Mouse (Mus musculus): ENCODE results near the gene Kcnc4. TPM values are rescaled to one million over a fixed set of nuclear protein-coding genes. Genes with fewer than 3 reads are reported as not detected.

Kcnc4 gene
- polyA plus RNA-seq, 1 experiment from 2014 or later = 0.08 TPM

DNA sequence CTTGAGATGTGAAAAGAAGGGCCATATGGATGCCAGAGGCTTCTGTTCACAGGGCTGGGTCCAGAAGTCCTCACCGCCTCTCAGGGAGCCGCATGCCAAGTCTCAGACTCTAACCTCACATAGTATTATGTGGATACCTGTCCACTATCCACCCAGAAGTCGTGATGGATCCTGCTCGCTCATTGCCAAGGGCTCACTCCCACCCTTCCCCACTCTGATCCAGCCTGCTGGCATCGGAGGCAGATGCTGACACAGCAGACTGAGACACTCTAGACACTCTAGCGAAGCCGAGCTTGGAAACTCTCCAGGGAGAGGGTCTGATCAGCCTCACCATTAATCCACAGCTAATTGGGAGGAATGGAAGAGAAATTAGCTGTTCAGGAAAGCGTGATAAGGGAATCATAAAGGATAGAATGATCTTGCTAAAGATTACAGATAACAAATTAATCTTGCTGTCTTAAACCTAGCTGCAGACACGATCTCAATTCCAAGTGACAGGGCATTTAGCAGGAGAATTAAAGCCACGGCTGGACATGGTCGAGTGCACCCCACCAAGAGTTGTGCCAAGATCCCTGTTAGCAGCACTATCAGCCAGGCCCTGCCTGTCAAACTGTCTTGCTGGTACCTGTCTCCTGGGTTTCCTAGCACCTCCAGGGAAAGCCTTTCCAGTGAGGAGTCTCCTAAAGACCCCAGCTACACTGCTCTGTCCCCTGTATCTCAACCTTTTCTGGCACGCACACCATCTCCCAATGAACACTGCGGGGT is 36.9 kb upstream of the Kcnc4 start:
- Histone ChIP-seq H3K4me3 (ENCODE audit: low read length) (no peak overlapping the region), H3K4me1 (ENCODE audit: control insufficient read depth, insufficient read depth, low read length) (peaks cover 8% of the 10 kb centered on the region), H3K9me3 (replicated peaks; ENCODE audit: control insufficient read depth, low read length) (peaks cover 21% of the 10 kb centered on the region), H3K27ac (ENCODE audit: low read length) (no peak overlapping the region), H3K4me2 (ENCODE audit: low read depth, low read length) (no peak overlapping the region), H3K36me3 (ENCODE audit: control insufficient read depth, insufficient read depth) (peaks cover 24% of the 10 kb centered on the region), H3K9ac (ENCODE audit: low read length) (no peak overlapping the region), H3K27me3 (ENCODE audit: control insufficient read depth, insufficient read depth, low read length) (no peaks in the 10 kb centered on the region)
- no peak; the same call in 1 of the 2 replicates for ATAC-seq (replicated peaks; ENCODE audit: extremely low read depth, insufficient read depth, low FRiP score)
- WGBS = 66% methylated on average over 13 of the region's 13 CpGs

DNA sequence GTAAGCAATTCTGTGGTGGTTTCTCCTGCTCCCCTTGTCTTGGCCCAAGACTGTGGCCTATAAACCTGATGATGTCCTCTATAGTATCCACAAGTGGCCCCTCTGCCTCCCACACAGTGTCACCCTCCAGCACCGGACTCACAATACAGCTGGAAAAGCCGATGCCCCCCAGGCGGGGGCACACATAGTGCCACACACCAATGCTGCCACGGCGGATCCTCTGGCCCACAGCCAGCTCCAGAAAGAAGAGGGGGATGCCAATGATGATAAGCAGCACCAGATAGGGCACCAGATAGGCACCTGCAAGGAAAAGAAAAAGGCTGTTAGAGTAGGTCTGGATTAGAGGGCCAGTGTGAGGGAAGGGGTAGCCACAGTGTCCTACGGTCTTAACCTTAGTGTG is 36.2 kb upstream of the Kcnc4 start:
- Histone ChIP-seq H3K9ac (ENCODE audit: low read length) (no peak overlapping the region), H3K4me3 (ENCODE audit: low read length) (no peak overlapping the region), H3K4me1 (ENCODE audit: control insufficient read depth, insufficient read depth, low read length) (peaks cover 10% of the 10 kb centered on the region), H3K9me3 (replicated peaks; ENCODE audit: control insufficient read depth, low read length) (peaks cover 16% of the 10 kb centered on the region), H3K36me3 (ENCODE audit: control insufficient read depth, insufficient read depth) (peaks cover 19% of the 10 kb centered on the region), H3K27ac (ENCODE audit: low read length) (no peak overlapping the region), H3K4me2 (ENCODE audit: low read depth, low read length) (no peak overlapping the region), H3K27me3 (ENCODE audit: control insufficient read depth, insufficient read depth, low read length) (no peaks in the 10 kb centered on the region)
- ATAC-seq (replicated peaks; ENCODE audit: extremely low read depth, insufficient read depth, low FRiP score) = no peak
- WGBS = 82% methylated on average over 6 of the region's 6 CpGs

DNA sequence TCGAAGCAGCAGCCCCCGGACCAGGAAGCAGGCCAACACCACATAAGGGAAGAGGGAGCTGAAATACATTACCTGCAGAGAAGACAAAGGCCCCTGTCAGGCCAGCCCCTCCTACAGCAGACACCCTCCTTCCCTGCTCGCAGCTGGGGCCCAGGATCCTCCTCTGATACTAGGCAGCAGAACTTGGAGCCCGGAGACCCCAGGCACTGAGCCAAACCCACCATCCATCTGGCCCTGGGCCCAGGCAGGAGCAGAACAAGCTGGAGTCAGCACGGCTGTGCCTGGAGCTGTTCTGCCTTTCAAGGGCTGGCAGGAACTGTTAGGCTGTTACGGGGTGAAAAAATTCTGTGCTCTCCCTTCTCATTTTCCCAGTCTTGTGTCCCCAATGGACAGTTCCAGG is 32.1 kb upstream of the Kcnc4 start:
- 15% methylated on average over 6 of the region's 6 CpGs for WGBS
- Histone ChIP-seq H3K27ac (ENCODE audit: low read length) (peak overlapping the region; percentile 80), H3K9ac (ENCODE audit: low read length) (peak overlapping the region; percentile 39; the same call in 1 of the 2 replicates), H3K36me3 (ENCODE audit: control insufficient read depth, insufficient read depth) (no peaks in the 10 kb centered on the region), H3K4me3 (ENCODE audit: low read length) (no peak overlapping the region), H3K27me3 (ENCODE audit: control insufficient read depth, insufficient read depth, low read length) (no peaks in the 10 kb centered on the region), H3K4me1 (ENCODE audit: control insufficient read depth, insufficient read depth, low read length) (peaks cover 13% of the 10 kb centered on the region), H3K4me2 (ENCODE audit: low read depth, low read length) (peak overlapping the region; percentile 7; the same call in 1 of the 2 replicates), H3K9me3 (replicated peaks; ENCODE audit: control insufficient read depth, low read length) (no peaks in the 10 kb centered on the region)
- peak; percentile 89 for ATAC-seq (replicated peaks; ENCODE audit: extremely low read depth, insufficient read depth, low FRiP score)

DNA sequence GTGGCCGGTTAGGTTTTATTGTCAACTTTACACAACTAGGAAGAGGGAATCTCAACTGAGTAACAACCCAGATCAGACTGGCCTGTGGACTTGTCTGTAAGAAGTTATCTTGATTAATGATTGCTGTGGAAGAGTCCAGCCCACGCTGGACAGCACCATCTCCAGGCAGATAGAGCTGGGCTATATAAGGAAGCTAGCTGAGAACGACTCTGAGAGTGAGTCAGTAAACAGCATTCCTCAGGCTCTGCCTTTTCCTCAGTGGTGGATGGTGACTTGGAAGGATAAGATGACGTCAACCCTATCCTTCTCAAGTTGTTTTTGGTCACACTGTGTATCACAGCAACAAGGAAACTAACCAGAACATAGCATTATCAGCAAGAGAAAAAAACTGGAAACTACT is 29.3 kb upstream of the Kcnc4 start:
- 31% methylated on average over 4 of the region's 4 CpGs for WGBS

DNA sequence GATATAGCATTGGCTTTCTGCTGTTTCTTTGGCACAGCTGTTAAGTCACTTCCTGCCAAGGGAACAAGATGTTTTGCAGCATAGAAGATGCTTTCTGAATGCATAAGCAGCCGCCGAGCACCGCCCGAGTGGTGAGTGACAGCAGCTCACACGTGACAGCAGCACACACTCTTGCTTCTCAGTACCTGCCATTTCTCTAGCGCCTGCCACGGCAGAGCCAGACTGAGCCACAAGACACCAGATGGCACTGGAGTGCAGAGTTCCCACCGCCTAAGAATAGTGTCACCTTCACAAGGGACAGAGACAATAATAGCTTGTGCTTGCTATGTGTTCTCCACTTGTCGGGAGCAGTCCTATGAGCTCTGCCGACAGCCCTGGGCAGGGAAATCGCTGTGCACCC is 23.9 kb upstream of the Kcnc4 start:
- Histone ChIP-seq H3K36me3 (ENCODE audit: control insufficient read depth, insufficient read depth) (no peaks in the 10 kb centered on the region), H3K4me2 (ENCODE audit: low read depth, low read length) (0 out of 2 replicates have a peak overlapping the region, but pooled peaks have one; percentile 7), H3K4me1 (ENCODE audit: control insufficient read depth, insufficient read depth, low read length) (peaks cover 9% of the 10 kb centered on the region; the same call in 1 of the 2 replicates), H3K4me3 (ENCODE audit: low read length) (no peak overlapping the region), H3K9ac (ENCODE audit: low read length) (0 out of 2 replicates have a peak overlapping the region, but pooled peaks have one; percentile 23), H3K27me3 (ENCODE audit: control insufficient read depth, insufficient read depth, low read length) (no peaks in the 10 kb centered on the region), H3K9me3 (replicated peaks; ENCODE audit: control insufficient read depth, low read length) (no peaks in the 10 kb centered on the region), H3K27ac (ENCODE audit: low read length) (peak overlapping the region; percentile 63)
- WGBS = 18% methylated on average over 11 of the region's 11 CpGs
- ATAC-seq (replicated peaks; ENCODE audit: extremely low read depth, insufficient read depth, low FRiP score) = peak; percentile 90

More for the DNA sequence above, 29.3 kb upstream of the Kcnc4 start:
- no peaks in the 10 kb centered on the region for H3K9me3 ChIP-seq (replicated peaks; ENCODE audit: control insufficient read depth, low read length)
- no peak overlapping the region for H3K4me3 ChIP-seq (ENCODE audit: low read length)
- no peaks in the 10 kb centered on the region for H3K36me3 ChIP-seq (ENCODE audit: control insufficient read depth, insufficient read depth)
- no peak overlapping the region for H3K27ac ChIP-seq (ENCODE audit: low read length)
- ATAC-seq (replicated peaks; ENCODE audit: extremely low read depth, insufficient read depth, low FRiP score) = no peak
- peaks cover 17% of the 10 kb centered on the region for H3K4me1 ChIP-seq (ENCODE audit: control insufficient read depth, insufficient read depth, low read length)
- no peak overlapping the region for H3K4me2 ChIP-seq (ENCODE audit: low read depth, low read length)
- no peak overlapping the region for H3K9ac ChIP-seq (ENCODE audit: low read length)
- H3K27me3 ChIP-seq (ENCODE audit: control insufficient read depth, insufficient read depth, low read length) = no peaks in the 10 kb centered on the region

DNA sequence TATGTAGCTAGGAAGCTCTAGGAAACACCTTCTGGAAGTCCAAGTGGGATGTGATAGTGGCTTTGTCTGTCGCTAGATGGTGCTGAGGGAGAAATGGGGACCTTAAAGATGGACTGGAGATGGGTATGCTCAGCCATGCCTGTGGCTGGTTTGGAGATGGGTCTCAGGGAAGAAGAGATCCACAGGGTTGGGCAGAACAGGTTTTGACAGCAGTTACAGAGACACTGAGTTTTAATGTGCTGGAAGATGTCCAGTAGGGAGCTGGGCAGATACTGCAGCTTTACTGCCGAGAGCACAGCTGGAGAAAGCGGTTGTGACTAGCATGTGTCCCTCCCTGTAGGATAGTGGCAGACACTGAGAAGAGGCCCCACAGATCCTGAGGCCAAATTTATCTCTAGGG is 21.3 kb upstream of the Kcnc4 start:
- Histone ChIP-seq H3K27ac (ENCODE audit: low read length) (no peak overlapping the region), H3K4me1 (ENCODE audit: control insufficient read depth, insufficient read depth, low read length) (peaks cover 9% of the 10 kb centered on the region; the same call in 1 of the 2 replicates), H3K9ac (ENCODE audit: low read length) (no peak overlapping the region), H3K4me2 (ENCODE audit: low read depth, low read length) (no peak overlapping the region), H3K4me3 (ENCODE audit: low read length) (no peak overlapping the region), H3K9me3 (replicated peaks; ENCODE audit: control insufficient read depth, low read length) (no peaks in the 10 kb centered on the region), H3K27me3 (ENCODE audit: control insufficient read depth, insufficient read depth, low read length) (no peaks in the 10 kb centered on the region), H3K36me3 (ENCODE audit: control insufficient read depth, insufficient read depth) (no peaks in the 10 kb centered on the region)
- ATAC-seq (replicated peaks; ENCODE audit: extremely low read depth, insufficient read depth, low FRiP score) = no peak
- 41% methylated on average over 3 of the region's 3 CpGs for WGBS

DNA sequence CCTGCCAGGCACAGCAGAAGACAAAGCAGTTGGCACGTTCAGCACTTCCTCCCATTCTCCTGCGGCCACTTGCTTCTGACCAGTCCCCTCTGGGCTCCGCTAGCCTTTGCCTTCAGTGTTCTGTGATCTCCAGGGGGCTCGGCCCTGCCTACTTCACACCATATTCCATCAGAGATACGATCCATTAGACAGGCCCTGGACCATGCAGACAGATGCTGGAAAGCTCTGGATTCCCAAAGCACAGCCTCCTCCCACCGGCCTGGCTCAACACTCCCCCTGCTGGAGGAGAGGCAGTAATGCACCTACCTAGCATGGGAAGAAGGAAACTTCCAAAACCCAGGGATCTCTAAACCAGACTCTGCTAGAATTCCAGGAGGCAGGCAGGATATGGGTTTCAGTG is 12.8 kb upstream of the Kcnc4 start:
- H3K4me1 ChIP-seq (ENCODE audit: control insufficient read depth, insufficient read depth, low read length) = no peaks in the 10 kb centered on the region
- H3K27me3 ChIP-seq (ENCODE audit: control insufficient read depth, insufficient read depth, low read length) = no peaks in the 10 kb centered on the region
- no peaks in the 10 kb centered on the region for H3K9me3 ChIP-seq (replicated peaks; ENCODE audit: control insufficient read depth, low read length)
- H3K4me2 ChIP-seq (ENCODE audit: low read depth, low read length) = no peak overlapping the region
- ATAC-seq (replicated peaks; ENCODE audit: extremely low read depth, insufficient read depth, low FRiP score) = no peak
- H3K4me3 ChIP-seq (ENCODE audit: low read length) = no peak overlapping the region
- no peak overlapping the region for H3K9ac ChIP-seq (ENCODE audit: low read length)
- H3K36me3 ChIP-seq (ENCODE audit: control insufficient read depth, insufficient read depth) = no peaks in the 10 kb centered on the region
- 39% methylated on average over 6 of the region's 6 CpGs for WGBS
- H3K27ac ChIP-seq (ENCODE audit: low read length) = no peak overlapping the region

DNA sequence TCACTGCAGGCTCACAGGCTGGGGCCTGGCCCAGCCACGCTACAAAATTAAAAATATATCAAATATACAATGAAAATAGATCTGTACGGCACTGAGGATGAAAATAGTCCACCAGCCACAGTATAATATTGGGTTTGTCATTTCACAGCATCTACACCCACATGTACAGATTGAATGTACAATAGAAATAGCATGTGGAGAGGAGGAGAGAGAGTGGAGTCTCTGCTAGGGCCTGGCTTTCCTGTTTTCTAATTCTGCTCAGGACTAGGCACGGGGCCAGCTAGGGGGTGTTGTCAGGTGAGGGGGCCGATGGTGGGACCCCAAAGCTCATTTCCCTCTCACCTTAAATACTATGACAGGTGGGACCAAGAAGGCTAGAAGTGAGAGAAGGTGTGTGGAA is 9.7 kb upstream of the Kcnc4 start:
- 69% methylated on average over 4 of the region's 4 CpGs for WGBS
- H3K4me3 ChIP-seq (ENCODE audit: low read length) = no peak overlapping the region
- H3K4me1 ChIP-seq (ENCODE audit: control insufficient read depth, insufficient read depth, low read length) = no peaks in the 10 kb centered on the region
- no peak overlapping the region for H3K9ac ChIP-seq (ENCODE audit: low read length)
- H3K9me3 ChIP-seq (replicated peaks; ENCODE audit: control insufficient read depth, low read length) = no peaks in the 10 kb centered on the region
- no peak for ATAC-seq (replicated peaks; ENCODE audit: extremely low read depth, insufficient read depth, low FRiP score)
- no peaks in the 10 kb centered on the region for H3K36me3 ChIP-seq (ENCODE audit: control insufficient read depth, insufficient read depth)
- peaks cover 12% of the 10 kb centered on the region for H3K27me3 ChIP-seq (ENCODE audit: control insufficient read depth, insufficient read depth, low read length)
- no peak overlapping the region for H3K4me2 ChIP-seq (ENCODE audit: low read depth, low read length)
- no peak overlapping the region for H3K27ac ChIP-seq (ENCODE audit: low read length)

DNA sequence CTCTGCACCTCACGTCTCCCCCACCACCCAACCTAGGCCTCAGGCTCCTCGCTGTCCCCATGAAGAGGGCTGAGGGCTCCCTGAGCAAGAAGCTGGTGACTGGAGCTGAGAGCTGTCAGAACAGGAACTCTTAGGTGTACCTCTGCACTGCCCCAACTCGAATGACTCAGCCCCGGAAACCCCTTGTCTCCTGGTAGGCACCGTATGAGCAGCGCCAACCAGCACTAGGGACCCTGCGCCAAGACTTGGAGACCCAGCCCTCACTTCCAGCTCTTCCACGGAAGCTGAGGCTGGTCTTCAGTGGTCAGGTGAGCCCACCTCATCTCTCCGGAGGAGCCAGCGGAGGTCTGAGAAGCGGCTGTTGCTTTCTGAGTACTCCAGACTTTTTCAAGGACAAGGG is 8.8 kb upstream of the Kcnc4 start:
- no peak overlapping the region for H3K27ac ChIP-seq (ENCODE audit: low read length)
- 79% methylated on average over 11 of the region's 11 CpGs for WGBS
- H3K4me2 ChIP-seq (ENCODE audit: low read depth, low read length) = no peak overlapping the region
- no peak overlapping the region for H3K4me3 ChIP-seq (ENCODE audit: low read length)
- no peaks in the 10 kb centered on the region for H3K4me1 ChIP-seq (ENCODE audit: control insufficient read depth, insufficient read depth, low read length)
- ATAC-seq (replicated peaks; ENCODE audit: extremely low read depth, insufficient read depth, low FRiP score) = no peak
- H3K9ac ChIP-seq (ENCODE audit: low read length) = no peak overlapping the region
- no peaks in the 10 kb centered on the region for H3K9me3 ChIP-seq (replicated peaks; ENCODE audit: control insufficient read depth, low read length)
- H3K27me3 ChIP-seq (ENCODE audit: control insufficient read depth, insufficient read depth, low read length) = peaks cover 15% of the 10 kb centered on the region
- no peaks in the 10 kb centered on the region for H3K36me3 ChIP-seq (ENCODE audit: control insufficient read depth, insufficient read depth)

All from heart, embryonic 16.5 days (tissue).